Mouse (Mus musculus) frontal cortex, postnatal 10 days (tissue): ENCODE results near the gene Ccdc30.
"Not testable (repeated sequence)": the region's sequence is repeated elsewhere in the genome, so short reads cannot be mapped to it uniquely, and the experiment has no call there.

Experiments used
- DNase-seq, 2 experiments: peaks; one replicate each; pipeline ENCODE4 v3.0.0; 2022; ENCODE audit warnings: low spot score in 2 of 2, mixed read lengths in 1 of 2

The Ccdc30 gene

DNA sequence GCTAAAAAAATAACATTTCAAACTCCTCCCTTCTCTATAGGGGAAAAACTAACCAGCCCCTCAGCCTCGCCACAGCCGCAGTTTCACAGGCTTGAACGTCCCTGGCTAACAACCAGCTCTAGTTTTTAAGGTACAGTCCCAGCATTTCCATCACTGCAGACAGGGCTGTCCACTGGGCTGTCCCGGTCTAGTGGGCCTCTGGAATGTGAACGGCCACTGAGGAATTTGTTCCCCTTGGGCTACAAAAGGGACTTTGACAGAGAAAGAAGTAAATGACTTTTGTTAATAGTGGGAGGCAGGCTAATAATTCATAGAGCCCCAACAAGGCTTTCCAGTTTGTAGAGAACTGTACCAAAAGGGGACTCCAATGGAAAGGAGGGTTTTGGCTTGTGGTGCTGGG is 109.9 kb downstream of the Ccdc30 start:
- no peak for DNase-seq

DNA sequence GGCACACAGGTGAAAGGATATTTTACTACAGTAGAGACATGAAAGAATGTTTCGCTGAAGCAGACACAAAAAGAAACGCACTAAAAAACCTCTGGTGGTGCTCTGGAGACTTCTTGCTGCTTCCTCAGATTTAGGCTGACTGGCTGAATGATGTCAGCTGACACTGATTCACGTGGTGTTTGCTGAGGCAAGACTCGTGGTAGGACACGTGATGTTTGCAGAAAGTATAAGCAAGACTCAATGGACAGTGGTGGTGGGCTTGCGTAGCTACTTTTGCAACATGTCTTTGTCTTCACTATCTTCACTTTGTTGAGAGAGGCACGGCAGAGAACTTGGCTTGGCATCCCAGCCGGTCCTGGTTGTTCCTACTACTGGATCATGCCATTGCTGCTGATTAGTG is 112.0 kb downstream of the Ccdc30 start:
- no peak for DNase-seq

DNA sequence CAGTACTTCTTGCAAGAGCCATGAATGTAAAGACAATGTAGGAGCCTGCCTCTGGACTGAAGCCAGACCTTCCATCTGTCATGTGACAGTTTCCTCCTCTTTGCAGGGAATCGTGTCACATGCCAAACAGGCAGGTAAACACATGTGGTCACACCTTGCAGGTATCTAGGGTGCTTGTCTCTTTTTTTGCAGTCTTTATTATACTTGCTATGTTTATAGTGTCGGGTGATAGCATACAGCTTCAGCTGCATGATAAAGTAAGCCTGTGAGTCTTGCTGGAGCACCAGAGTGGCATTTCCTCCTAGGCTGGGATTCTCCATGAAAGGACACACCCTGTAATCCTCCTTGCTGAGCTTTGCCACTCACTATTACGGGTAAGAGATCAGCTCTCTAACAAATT is 113.5 kb downstream of the Ccdc30 start:
- no peak for DNase-seq

GRCm38 (mm10) chr4:119300761-119301160 is 114.6 kb downstream of the Ccdc30 start:
- DNase-seq, result no peak

DNA sequence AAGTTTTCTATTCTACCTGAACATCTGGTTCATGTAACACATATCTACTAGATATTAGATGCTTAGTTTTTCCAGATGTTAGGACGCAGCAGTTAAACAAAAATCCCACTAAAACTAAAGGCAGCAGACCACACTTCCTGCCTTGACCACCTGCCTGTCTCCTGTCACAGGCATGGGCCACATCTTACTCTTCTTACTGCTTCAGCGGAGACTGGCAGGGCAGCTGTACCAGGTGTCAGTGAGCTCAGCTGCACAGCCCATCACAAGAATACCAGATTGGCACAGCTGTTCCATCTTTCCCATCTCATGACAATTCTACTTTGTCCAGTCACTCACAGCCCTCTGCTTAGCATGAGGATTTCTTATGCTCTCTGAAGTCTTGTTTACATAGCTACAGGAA is 118.0 kb downstream of the Ccdc30 start:
- no peak for DNase-seq

GRCm38 (mm10) chr4:119295134-119295453 is 120.2 kb downstream of the Ccdc30 start:
- no peak for DNase-seq

DNA sequence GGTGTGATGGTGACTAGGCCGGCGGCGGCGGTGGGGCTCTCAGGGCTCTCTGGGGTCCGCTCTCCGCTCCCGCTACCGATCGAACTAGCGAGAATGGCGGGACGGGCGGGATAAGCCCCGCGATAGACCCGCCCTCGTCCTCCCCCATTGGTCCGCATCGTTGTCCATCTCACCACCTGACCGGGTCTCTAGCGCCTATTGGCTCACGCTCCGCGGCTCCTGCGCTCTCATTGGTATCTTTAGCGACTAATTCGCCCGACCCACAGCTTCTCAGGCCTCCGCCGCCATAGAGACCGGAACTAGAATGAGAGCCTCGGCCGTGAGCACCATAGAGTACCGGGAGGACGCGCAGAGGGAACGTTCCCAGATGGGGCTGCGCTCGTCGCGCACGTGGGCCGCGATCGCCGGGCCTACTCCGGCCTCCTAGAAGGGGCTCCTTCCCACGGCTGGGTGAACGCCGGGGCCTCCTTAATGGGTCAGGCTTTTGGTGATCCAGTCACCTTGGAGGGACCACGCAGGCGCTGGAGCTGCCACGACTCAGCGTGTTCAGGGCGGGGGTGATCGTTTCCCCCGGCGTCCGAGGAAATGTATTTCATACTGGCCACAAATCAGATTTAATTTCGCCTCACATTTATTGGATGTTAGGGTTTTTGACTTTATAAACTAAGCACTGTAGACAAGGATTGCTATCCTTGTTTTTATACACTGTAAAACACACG is 120.7 kb downstream of the Ccdc30 start, which contains the start of gene Ybx1:
Gene Ybx1, minus strand, starts transcription at position 190 of the 719 bp plus-strand sequence.
- peak; percentile 99 to 100 for DNase-seq

GRCm38 (mm10) chr4:119293574-119294258 is 121.6 kb downstream of the Ccdc30 start:
- DNase-seq, result peak; percentile 20 to 49

- peak; percentile 46 to 57 for DNase-seq
Measured at GRCm38 (mm10) chr4:119292771-119293573, 122.3 kb downstream of the Ccdc30 start.

DNA sequence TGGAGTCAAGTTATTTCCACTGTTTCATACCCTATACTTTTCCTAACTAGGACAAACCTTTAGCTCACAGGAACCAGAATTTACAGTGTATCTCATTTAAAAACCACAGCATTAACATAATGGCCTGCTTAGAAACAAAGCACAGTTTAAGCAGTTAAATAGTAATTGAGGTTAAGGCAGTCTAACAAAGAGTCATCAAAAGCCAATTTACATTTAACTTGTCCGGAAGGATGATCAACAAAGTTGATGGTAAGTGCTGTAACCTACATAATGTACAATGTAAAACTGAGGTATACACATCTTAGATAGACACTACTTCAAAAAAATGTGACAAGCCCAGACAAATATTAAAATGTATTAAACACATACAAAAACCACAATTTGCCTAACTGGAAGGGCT is 123.4 kb downstream of the Ccdc30 start:
- DNase-seq, result no peak

- DNase-seq, result no peak
Measured at GRCm38 (mm10) chr4:119285336-119285735, 130.0 kb downstream of the Ccdc30 start.

DNA sequence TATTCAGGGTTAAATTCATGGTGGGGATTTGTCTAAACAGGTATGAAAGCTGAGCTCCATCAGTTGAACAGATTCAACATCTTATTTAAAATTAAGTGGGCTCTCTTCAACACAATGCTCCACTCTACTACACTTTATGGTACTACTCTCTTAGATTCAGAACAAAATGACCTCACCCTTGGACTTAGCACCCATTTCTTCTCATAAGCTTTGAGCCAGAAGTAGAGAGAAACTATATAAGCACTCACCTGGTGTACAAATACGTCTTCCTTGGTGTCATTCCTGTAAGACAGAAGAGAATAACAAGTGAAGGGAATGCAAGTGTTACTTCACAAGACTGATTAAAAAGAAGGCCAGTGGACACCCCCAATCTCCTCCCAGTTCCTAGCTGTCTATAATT is 130.5 kb downstream of the Ccdc30 start:
- DNase-seq, result no peak

- DNase-seq, result not testable (repeated sequence)
Measured at GRCm38 (mm10) chr4:119278784-119279183, 136.5 kb downstream of the Ccdc30 start.

DNA sequence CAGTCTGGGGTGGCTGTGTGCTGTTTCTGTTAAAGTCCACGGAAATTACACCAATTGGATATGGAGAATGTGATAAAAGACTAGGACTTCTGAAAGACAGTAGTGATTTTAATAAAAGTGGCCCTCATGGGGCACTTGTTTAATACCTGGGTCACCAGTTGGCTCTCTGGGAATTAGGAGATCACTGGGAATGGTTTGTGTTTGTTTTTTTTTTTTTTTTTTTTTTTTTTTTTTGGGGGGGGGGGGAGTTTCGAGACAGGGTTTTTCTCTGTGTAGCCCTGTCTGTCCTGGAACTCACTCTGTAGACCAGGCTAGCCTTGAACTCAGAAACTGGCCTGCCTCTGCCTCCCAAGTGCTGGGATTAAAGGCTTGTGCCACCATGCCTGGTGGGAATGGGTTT is 139.6 kb downstream of the Ccdc30 start:
- no peak for DNase-seq

DNA sequence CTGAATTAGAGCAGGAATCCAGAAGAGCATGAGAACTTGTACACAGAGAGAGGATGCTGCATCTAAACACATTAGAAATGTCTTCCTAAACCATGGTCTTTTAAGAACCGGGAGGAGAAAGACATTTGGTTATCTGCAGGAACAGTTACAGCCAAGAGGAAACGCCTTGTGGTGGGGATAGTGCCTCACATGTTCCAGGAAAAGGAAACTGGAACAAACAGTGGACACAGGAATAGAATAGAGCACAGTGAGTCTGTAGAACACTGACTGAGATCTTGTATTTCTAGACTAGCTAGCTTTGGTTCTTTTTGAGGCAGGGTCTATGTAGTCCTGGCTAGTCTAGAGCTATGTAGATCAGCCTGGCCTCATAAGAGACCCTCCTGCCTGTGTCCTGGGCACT is 140.1 kb downstream of the Ccdc30 start:
- no peak for DNase-seq

GRCm38 (mm10) chr4:119274627-119275026 is 140.7 kb downstream of the Ccdc30 start:
- DNase-seq, result no peak
